Mouse (Mus musculus) lung, embryonic 16.5 days (tissue): ENCODE data around the gene D11Wsu47e. TPM values are rescaled to one million over a fixed set of nuclear protein-coding genes. Genes with fewer than 3 reads are reported as not detected.
A peak's percentile ranks its signal among the peaks of the same experiment; 100 is the strongest.

ENCODE experiments used
- ATAC-seq: fragments of 200-750 bp; cut with Nextera tagmentation; 2 replicates; pipeline ENCODE4 v1.8.0; 2017; ENCODE audit warnings: low read depth, mild to moderate bottlenecking, moderate library complexity
- H3K27ac ChIP-seq: fragments of 300-500 bp; sonication (generic); 2 replicates; pipeline ENCODE4 v1.5.1; 2014; ENCODE audit warnings: mild to moderate bottlenecking, control low read depth, low read length
- H3K27me3 ChIP-seq: fragments of 300-500 bp; sonication (generic); 2 replicates; pipeline ENCODE4 v1.6.1; 2014; ENCODE audit warnings: low read depth, low read length, mixed read lengths; ENCODE audit not compliant: control insufficient read depth, insufficient read depth
- H3K36me3 ChIP-seq: fragments of 300-500 bp; sonication (generic); 2 replicates; pipeline ENCODE4 v1.6.1; 2014; ENCODE audit warnings: low read length; ENCODE audit not compliant: control insufficient read depth, insufficient read depth
- H3K4me1 ChIP-seq: fragments of 300-500 bp; sonication (generic); replicated peaks from 2 replicates; pipeline ENCODE4 v1.6.1; 2014; ENCODE audit warnings: low read length, mixed read lengths; ENCODE audit not compliant: control insufficient read depth, insufficient read depth
- H3K4me2 ChIP-seq: fragments of 300-500 bp; sonication (generic); 2 replicates; pipeline ENCODE4 v1.6.1; 2014; ENCODE audit warnings: low read depth, low read length, control low read depth
- H3K4me3 ChIP-seq: fragments of 300-500 bp; sonication (generic); 2 replicates; pipeline ENCODE4 v1.5.1; 2014; ENCODE audit warnings: mild to moderate bottlenecking, low read length, control low read depth
- H3K9ac ChIP-seq: fragments of 300-500 bp; sonication (generic); 2 replicates; pipeline ENCODE4 v1.6.1; 2014; ENCODE audit warnings: low read length, control low read depth
- H3K9me3 ChIP-seq: fragments of 300-500 bp; sonication (generic); 2 replicates; pipeline ENCODE4 v1.6.1; 2016; ENCODE audit warnings: low read length; ENCODE audit not compliant: control insufficient read depth
- WGBS: fragments of 180-500 bp; shearing (Covaris S2); extraction: QIAGEN DNeasy Blood & Tissue Kit; methylation state at CpG from one replicate; pipeline ENCODE4 v1.1.7; 2014; 5-methylcytosine and 5-hydroxymethylcytosine counted together
- polyA plus RNA-seq: library from polyadenylated mRNA; unstranded; fragments of >200 nt; fragmentation: Nextera tagmentation; extraction: Ambion mirVana; gene quantifications from 2 replicates; pipeline ENCODE4 v1.2.1, GENCODE M21; 2015

D11Wsu47e gene
- polyA plus RNA-seq, result 15.4 and 15.9 TPM in 2 replicates

DNA sequence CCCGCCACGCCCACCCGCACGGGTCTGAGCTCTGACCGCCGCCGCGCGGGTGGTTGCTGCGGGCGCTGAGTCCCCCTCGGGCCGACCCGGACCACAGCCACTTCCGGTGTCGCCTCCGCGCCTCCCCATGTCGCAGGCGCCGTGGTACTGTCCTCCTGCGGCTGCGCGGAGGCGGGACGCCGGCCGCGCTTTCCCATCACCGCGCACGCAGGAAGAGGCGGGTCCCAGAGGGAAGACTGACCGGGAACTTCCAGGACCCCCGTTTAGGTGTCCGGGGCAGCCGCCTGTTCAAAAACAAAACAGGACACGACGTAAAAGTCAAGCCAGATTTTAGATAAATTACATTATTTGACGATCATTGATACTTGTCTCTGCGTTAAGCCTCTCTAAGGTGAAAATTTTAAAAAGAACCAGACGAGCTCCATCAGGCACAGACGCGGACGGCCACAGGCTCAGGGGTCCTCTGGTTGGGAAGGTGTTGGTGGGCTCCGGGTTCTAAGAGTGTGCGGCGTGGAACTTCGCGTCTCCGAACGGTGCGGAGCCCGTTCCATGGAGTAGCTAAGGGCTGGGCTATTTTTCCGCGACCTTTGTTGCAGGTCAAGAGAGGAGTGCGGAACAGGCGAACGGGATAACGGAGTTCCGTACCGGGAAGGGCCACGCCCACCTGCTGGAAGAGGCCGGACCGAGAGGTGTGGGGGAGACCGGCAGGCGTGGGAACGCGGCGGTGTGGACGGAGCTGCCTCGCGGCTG, at the start of gene D11Wsu47e, which contains the start of gene Fam104a:
TSS of gene D11Wsu47e (plus strand) at position 456 of the 750 bp plus-strand sequence.
TSS of gene Fam104a (minus strand) at position 199 of the 750 bp plus-strand sequence.
- Histone ChIP-seq H3K36me3 (peaks cover 14% of the 10 kb centered on the region), H3K9ac (peak within 1 kb of the TSS; percentile 92), H3K27me3 (no peaks in the 10 kb centered on the region), H3K4me2 (peak within 1 kb of the TSS; percentile 74), H3K4me1 (peaks cover 22% of the 10 kb centered on the region), H3K9me3 (no peaks in the 10 kb centered on the region), H3K27ac (peak within 1 kb of the TSS; percentile 97), H3K4me3 (peak within 1 kb of the TSS; percentile 78)
- WGBS, result under 1% methylated on average over 60 of the region's 73 CpGs
- peak; percentile 97 for ATAC-seq

DNA sequence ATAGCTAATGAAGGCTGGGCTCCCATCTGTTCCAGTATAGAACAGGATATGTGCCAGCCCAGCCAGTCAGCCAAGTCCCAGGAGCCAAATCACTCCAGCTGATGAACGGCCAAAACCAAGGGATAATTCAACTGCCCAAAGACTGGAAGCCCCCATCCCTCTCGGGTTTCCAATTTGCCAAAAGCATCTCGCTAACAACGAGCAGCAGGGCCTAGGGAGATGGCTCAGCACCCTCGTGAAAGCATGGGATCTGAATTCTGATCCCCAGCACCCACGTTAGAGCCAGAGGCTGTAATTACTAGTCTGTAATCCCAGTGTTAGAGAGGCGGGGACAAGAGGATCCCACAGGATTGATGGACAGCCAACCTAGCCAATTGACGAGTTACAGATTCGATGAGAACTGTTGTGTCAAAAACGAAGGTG, 49.5 kb upstream of the D11Wsu47e start:
- ATAC-seq, result no peak
- Histone ChIP-seq H3K4me2 (no peak overlapping the region), H3K9me3 (no peaks in the 10 kb centered on the region), H3K4me3 (no peak overlapping the region), H3K27me3 (no peaks in the 10 kb centered on the region), H3K4me1 (0 out of 2 replicates have a peak, but pooled peaks cover 3% of the 10 kb centered on the region), H3K9ac (no peak overlapping the region), H3K27ac (no peak overlapping the region), H3K36me3 (no peaks in the 10 kb centered on the region)
- WGBS, result 72% methylated on average over 10 of the region's 10 CpGs

DNA sequence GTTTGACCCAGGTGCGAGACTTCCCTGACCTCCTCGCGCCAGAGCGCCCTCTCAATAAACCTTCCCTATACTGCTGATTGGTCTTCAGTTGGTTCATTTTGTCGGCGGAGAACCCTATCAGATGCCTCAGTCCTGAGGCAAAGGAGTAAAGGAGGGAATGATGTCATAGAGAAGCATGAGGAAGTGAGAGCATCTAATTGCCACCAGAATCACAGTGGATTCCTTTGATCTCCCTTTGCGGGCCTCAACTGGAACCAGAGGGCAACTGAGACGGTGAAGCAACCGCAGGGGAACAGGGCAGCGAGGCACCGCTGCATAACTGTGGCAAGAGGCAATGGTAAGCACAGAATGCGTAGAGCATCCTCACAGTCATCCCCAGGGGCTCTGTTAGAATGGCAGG, 45.5 kb upstream of the D11Wsu47e start:
- H3K27me3 ChIP-seq, result no peaks in the 10 kb centered on the region
- H3K27ac ChIP-seq, result no peak overlapping the region
- no peaks in the 10 kb centered on the region for H3K36me3 ChIP-seq
- H3K4me2 ChIP-seq, result no peak overlapping the region
- H3K4me3 ChIP-seq, result no peak overlapping the region
- H3K4me1 ChIP-seq, result no peaks in the 10 kb centered on the region
- ATAC-seq, result no peak
- 87% methylated on average over 12 of the region's 12 CpGs for WGBS
- no peak overlapping the region for H3K9ac ChIP-seq
- no peaks in the 10 kb centered on the region for H3K9me3 ChIP-seq

DNA sequence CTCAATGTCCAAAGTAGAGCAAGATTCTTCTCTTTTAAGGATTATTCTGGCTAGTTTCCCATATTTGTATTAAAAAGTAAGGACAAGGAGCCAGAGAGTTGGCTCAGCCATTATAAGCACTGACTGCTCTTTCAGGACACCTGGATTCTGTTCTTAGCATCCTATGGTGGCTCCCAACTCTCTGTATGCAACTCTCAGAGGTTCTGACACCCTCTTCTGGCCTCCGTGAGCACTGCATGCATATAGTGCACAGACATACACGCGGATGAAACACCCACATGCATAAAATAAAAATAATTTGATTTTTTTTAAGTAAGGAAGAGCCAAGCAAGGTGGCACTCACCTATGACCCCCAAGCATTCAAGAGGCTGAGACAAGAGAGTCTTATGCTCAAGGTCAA, 39.0 kb upstream of the D11Wsu47e start:
- Histone ChIP-seq H3K4me2 (no peak overlapping the region), H3K4me3 (no peak overlapping the region), H3K9ac (no peak overlapping the region), H3K27ac (no peak overlapping the region), H3K36me3 (no peaks in the 10 kb centered on the region), H3K4me1 (peaks cover 8% of the 10 kb centered on the region), H3K27me3 (no peaks in the 10 kb centered on the region), H3K9me3 (peaks cover 5% of the 10 kb centered on the region; the same call in 1 of the 2 replicates)
- ATAC-seq, result no peak
- WGBS, result 85% methylated on average over 3 of the region's 3 CpGs

GRCm38 (mm10) chr11:113648152-113648551, 36.1 kb upstream of the D11Wsu47e start:
- Histone ChIP-seq H3K4me1 (peaks cover 16% of the 10 kb centered on the region), H3K27ac (no peak overlapping the region), H3K9ac (peak overlapping the region; percentile 53; the same call in 1 of the 2 replicates), H3K36me3 (peaks cover 8% of the 10 kb centered on the region), H3K27me3 (no peaks in the 10 kb centered on the region), H3K4me2 (0 out of 2 replicates have a peak overlapping the region, but pooled peaks have one; percentile 18), H3K4me3 (no peak overlapping the region), H3K9me3 (peaks cover 5% of the 10 kb centered on the region; the same call in 1 of the 2 replicates)
- WGBS, result 3% methylated on average over 15 of the region's 15 CpGs
- ATAC-seq, result no peak; the same call in 1 of the 2 replicates

DNA sequence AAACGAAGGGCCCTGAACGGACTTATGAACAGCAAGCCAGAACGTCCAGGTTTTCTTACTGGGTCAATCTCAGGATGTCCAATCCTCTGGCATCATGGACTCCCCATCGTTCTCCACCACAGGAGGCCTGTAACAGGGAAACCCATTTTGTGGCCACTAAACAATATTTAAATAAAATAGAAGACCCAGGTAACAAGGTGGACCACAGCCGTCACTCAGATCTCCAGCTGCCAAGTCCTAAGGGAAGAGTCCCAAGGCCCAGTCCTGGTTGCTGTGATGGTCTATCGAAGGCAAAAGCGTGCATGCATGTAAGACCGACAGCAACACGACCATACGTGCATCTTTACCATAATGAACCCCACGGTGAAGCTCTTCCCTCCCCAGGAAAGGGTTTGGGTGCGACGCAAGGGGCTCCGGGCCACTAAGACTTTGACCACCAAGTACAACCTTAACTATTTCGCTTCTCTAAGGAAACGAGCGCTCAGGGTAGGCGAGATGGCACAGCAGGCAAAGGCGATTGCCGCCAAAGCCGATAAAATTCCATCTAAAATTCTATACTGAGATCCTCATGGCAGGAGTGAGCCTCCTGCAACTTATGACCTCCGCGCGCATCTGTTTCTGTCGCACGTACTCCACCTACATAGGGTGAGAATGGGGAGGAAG, 35.4 kb upstream of the D11Wsu47e start, which contains the start of gene Cog1:
TSS of gene Cog1 (plus strand) at position 480 of the 663 bp plus-strand sequence.
- peak within 1 kb of the TSS; percentile 86 for H3K27ac ChIP-seq
- H3K9me3 ChIP-seq, result peaks cover 5% of the 10 kb centered on the region; the same call in 1 of the 2 replicates
- peak within 1 kb of the TSS; percentile 96 for H3K9ac ChIP-seq
- H3K4me1 ChIP-seq, result peaks cover 16% of the 10 kb centered on the region
- H3K36me3 ChIP-seq, result peaks cover 15% of the 10 kb centered on the region
- peak within 1 kb of the TSS; percentile 67 for H3K4me2 ChIP-seq
- peak within 1 kb of the TSS; percentile 88 for H3K4me3 ChIP-seq
- WGBS, result 41% methylated on average over 26 of the region's 26 CpGs
- ATAC-seq, result no peak
- no peaks in the 10 kb centered on the region for H3K27me3 ChIP-seq

GRCm38 (mm10) chr11:113649353-113650210, 34.6 kb upstream of the D11Wsu47e start, which contains the start of gene Slc39a11:
Slc39a11 (minus strand) TSS chr11:113650079.
- WGBS, result under 1% methylated on average over 64 of the region's 91 CpGs
- Histone ChIP-seq H3K27ac (peak within 1 kb of the TSS; percentile 86), H3K9me3 (peaks cover 4% of the 10 kb centered on the region; the same call in 1 of the 2 replicates), H3K4me3 (peak within 1 kb of the TSS; percentile 88), H3K9ac (peak within 1 kb of the TSS; percentile 96), H3K4me1 (peaks cover 16% of the 10 kb centered on the region), H3K36me3 (peaks cover 22% of the 10 kb centered on the region), H3K27me3 (no peaks in the 10 kb centered on the region), H3K4me2 (peak within 1 kb of the TSS; percentile 67)
- peak; percentile 86 for ATAC-seq

DNA sequence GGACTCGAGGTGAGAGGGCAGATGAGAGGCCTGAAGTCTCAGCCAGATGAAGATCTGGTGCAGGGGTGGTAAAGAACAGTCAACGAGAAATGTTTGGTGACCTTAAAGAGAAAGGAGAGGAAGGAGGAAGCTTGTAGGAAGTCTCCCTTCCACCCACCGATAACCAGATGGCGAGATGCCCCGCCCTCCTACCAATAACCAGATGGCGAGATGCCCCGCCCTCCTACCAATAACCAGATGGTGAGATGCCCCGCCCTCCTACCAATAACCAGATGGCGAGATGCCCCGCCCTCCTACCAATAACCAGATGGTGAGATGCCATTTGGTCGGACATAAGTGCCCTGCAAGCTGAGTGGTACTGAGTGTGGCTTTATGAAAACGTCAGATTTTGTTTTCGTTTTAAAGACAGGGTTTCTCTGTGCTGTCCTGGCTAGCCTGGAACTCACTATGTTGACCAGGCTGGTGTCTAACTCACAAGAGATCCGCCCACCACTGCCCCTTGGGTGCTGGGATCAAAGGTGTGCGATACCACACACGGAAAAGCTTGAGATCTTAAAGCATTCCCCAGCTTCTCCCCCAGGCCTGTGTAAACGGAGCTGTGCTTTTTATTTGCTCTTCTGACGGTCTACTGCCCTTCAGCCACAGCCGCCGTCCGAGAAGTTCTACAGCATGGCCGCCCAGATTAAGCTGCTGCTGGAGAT, 32.9 kb upstream of the D11Wsu47e start:
- peaks cover 16% of the 10 kb centered on the region for H3K4me1 ChIP-seq
- no peak overlapping the region for H3K4me2 ChIP-seq
- no peak overlapping the region for H3K9ac ChIP-seq
- no peak overlapping the region for H3K4me3 ChIP-seq
- ATAC-seq, result no peak
- peaks cover 37% of the 10 kb centered on the region for H3K36me3 ChIP-seq
- 54% methylated on average over 22 of the region's 22 CpGs for WGBS
- H3K27ac ChIP-seq, result no peak overlapping the region
- H3K27me3 ChIP-seq, result no peaks in the 10 kb centered on the region
- H3K9me3 ChIP-seq, result no peaks in the 10 kb centered on the region
